Mouse (Mus musculus): Measurements from ENCODE around the gene Nxnl2. TPM values are rescaled to one million over a fixed set of nuclear protein-coding genes. Genes with fewer than 3 reads are reported as not detected.

Nxnl2 gene
- polyA plus RNA-seq, 1 experiment: 1.8 TPM

GRCm38 (mm10) chr13:51166711-51167110 lies 4.1 kb upstream of the Nxnl2 start:
- no peak overlapping the region for H3K4me3 ChIP-seq (ENCODE audit: control insufficient read depth, insufficient read depth, low read length)
- peaks cover 13% of the 10 kb centered on the region for H3K4me1 ChIP-seq (replicated peaks; ENCODE audit: control insufficient read depth, insufficient read depth, low read length)
- 82% methylated on average over 11 of the region's 11 CpGs for WGBS
- no peaks in the 10 kb centered on the region for H3K27me3 ChIP-seq (ENCODE audit: control insufficient read depth, insufficient read depth, low read length)
- H3K27ac ChIP-seq (ENCODE audit: control insufficient read depth, insufficient read depth, low read length): no peak overlapping the region
- H3K36me3 ChIP-seq (ENCODE audit: control insufficient read depth, insufficient read depth, low read length): no peaks in the 10 kb centered on the region
- DNase-seq: no peak
- TF ChIP-seq POLR2A (IDR thresholded peaks at IDR 0.05; ENCODE audit: control insufficient read depth, extremely low read depth, insufficient read depth, low read length, poor library complexity) (no peak), CTCF (IDR thresholded peaks at IDR 0.05; ENCODE audit: borderline replicate concordance, control insufficient read depth, extremely low read depth, insufficient read depth, low read length, poor library complexity) (no peak)

- no peak overlapping the region for H3K27ac ChIP-seq (ENCODE audit: control insufficient read depth, insufficient read depth, low read length)
- 34% methylated on average over 11 of the region's 11 CpGs for WGBS
- TF ChIP-seq CTCF (IDR thresholded peaks at IDR 0.05; ENCODE audit: borderline replicate concordance, control insufficient read depth, extremely low read depth, insufficient read depth, low read length, poor library complexity): no peak
- TF ChIP-seq POLR2A (IDR thresholded peaks at IDR 0.05; ENCODE audit: control insufficient read depth, extremely low read depth, insufficient read depth, low read length, poor library complexity): no peak
- no peaks in the 10 kb centered on the region for H3K27me3 ChIP-seq (ENCODE audit: control insufficient read depth, insufficient read depth, low read length)
- H3K36me3 ChIP-seq (ENCODE audit: control insufficient read depth, insufficient read depth, low read length): no peaks in the 10 kb centered on the region
- peaks cover 14% of the 10 kb centered on the region for H3K4me1 ChIP-seq (replicated peaks; ENCODE audit: control insufficient read depth, insufficient read depth, low read length)
- no peak for DNase-seq
- no peak overlapping the region for H3K4me3 ChIP-seq (ENCODE audit: control insufficient read depth, insufficient read depth, low read length)
These were observed 607 bp upstream of the Nxnl2 start for GRCm38 (mm10) chr13:51170215-51170614.

- TF ChIP-seq CTCF (IDR thresholded peaks at IDR 0.05; ENCODE audit: borderline replicate concordance, control insufficient read depth, extremely low read depth, insufficient read depth, low read length, poor library complexity) (no peak), POLR2A (IDR thresholded peaks at IDR 0.05; ENCODE audit: control insufficient read depth, extremely low read depth, insufficient read depth, low read length, poor library complexity) (no peak)
- Histone ChIP-seq H3K36me3 (ENCODE audit: control insufficient read depth, insufficient read depth, low read length) (no peaks in the 10 kb centered on the region), H3K4me3 (ENCODE audit: control insufficient read depth, insufficient read depth, low read length) (no peak overlapping the region), H3K4me1 (replicated peaks; ENCODE audit: control insufficient read depth, insufficient read depth, low read length) (peaks cover 14% of the 10 kb centered on the region), H3K27ac (ENCODE audit: control insufficient read depth, insufficient read depth, low read length) (no peak overlapping the region), H3K27me3 (ENCODE audit: control insufficient read depth, insufficient read depth, low read length) (no peaks in the 10 kb centered on the region)
- 97% methylated on average over 7 of the region's 7 CpGs for whole genome bisulfite sequencing
- DNase-seq: no peak
These were observed 1.8 kb downstream of the Nxnl2 start for GRCm38 (mm10) chr13:51172601-51173000.

- 94% methylated on average over 10 of the region's 10 CpGs for WGBS
- no peaks in the 10 kb centered on the region for H3K36me3 ChIP-seq (ENCODE audit: control insufficient read depth, insufficient read depth, low read length)
- no peak overlapping the region for H3K4me3 ChIP-seq (ENCODE audit: control insufficient read depth, insufficient read depth, low read length)
- no peaks in the 10 kb centered on the region for H3K27me3 ChIP-seq (ENCODE audit: control insufficient read depth, insufficient read depth, low read length)
- TF ChIP-seq POLR2A (IDR thresholded peaks at IDR 0.05; ENCODE audit: control insufficient read depth, extremely low read depth, insufficient read depth, low read length, poor library complexity) (no peak), CTCF (IDR thresholded peaks at IDR 0.05; ENCODE audit: borderline replicate concordance, control insufficient read depth, extremely low read depth, insufficient read depth, low read length, poor library complexity) (no peak)
- DNase-seq: no peak
- no peaks in the 10 kb centered on the region for H3K4me1 ChIP-seq (replicated peaks; ENCODE audit: control insufficient read depth, insufficient read depth, low read length)
- no peak overlapping the region for H3K27ac ChIP-seq (ENCODE audit: control insufficient read depth, insufficient read depth, low read length)
These were observed 8.1 kb downstream of the Nxnl2 start for GRCm38 (mm10) chr13:51178932-51179331.

- TF ChIP-seq POLR2A (IDR thresholded peaks at IDR 0.05; ENCODE audit: control insufficient read depth, extremely low read depth, insufficient read depth, low read length, poor library complexity) (no peak), CTCF (IDR thresholded peaks at IDR 0.05; ENCODE audit: borderline replicate concordance, control insufficient read depth, extremely low read depth, insufficient read depth, low read length, poor library complexity) (no peak)
- WGBS: 33% methylated on average over 3 of the region's 3 CpGs
- Histone ChIP-seq H3K36me3 (ENCODE audit: control insufficient read depth, insufficient read depth, low read length) (no peaks in the 10 kb centered on the region), H3K4me3 (ENCODE audit: control insufficient read depth, insufficient read depth, low read length) (no peak overlapping the region), H3K4me1 (replicated peaks; ENCODE audit: control insufficient read depth, insufficient read depth, low read length) (no peaks in the 10 kb centered on the region), H3K27ac (ENCODE audit: control insufficient read depth, insufficient read depth, low read length) (no peak overlapping the region), H3K27me3 (ENCODE audit: control insufficient read depth, insufficient read depth, low read length) (no peaks in the 10 kb centered on the region)
- DNase-seq: no peak
These were observed 8.5 kb downstream of the Nxnl2 start for GRCm38 (mm10) chr13:51179362-51179761.

- Histone ChIP-seq H3K4me3 (ENCODE audit: control insufficient read depth, insufficient read depth, low read length) (no peak overlapping the region), H3K27ac (ENCODE audit: control insufficient read depth, insufficient read depth, low read length) (no peak overlapping the region), H3K36me3 (ENCODE audit: control insufficient read depth, insufficient read depth, low read length) (no peaks in the 10 kb centered on the region), H3K4me1 (replicated peaks; ENCODE audit: control insufficient read depth, insufficient read depth, low read length) (no peaks in the 10 kb centered on the region), H3K27me3 (ENCODE audit: control insufficient read depth, insufficient read depth, low read length) (no peaks in the 10 kb centered on the region)
- 92% methylated on average over 7 of the region's 7 CpGs for WGBS
- no peak for TF ChIP-seq CTCF (IDR thresholded peaks at IDR 0.05; ENCODE audit: borderline replicate concordance, control insufficient read depth, extremely low read depth, insufficient read depth, low read length, poor library complexity)
- no peak for DNase-seq
These were observed 11.4 kb downstream of the Nxnl2 start for GRCm38 (mm10) chr13:51182236-51182635.

GRCm38 (mm10) chr13:51184896-51185295 lies 14.1 kb downstream of the Nxnl2 start:
- H3K27me3 ChIP-seq (ENCODE audit: control insufficient read depth, insufficient read depth, low read length): no peaks in the 10 kb centered on the region; the same call in 1 of the 2 replicates
- H3K4me1 ChIP-seq (replicated peaks; ENCODE audit: control insufficient read depth, insufficient read depth, low read length): no peaks in the 10 kb centered on the region
- WGBS: 89% methylated on average over 3 of the region's 3 CpGs
- no peak for DNase-seq
- H3K27ac ChIP-seq (ENCODE audit: control insufficient read depth, insufficient read depth, low read length): no peak overlapping the region
- no peaks in the 10 kb centered on the region for H3K36me3 ChIP-seq (ENCODE audit: control insufficient read depth, insufficient read depth, low read length)
- TF ChIP-seq CTCF (IDR thresholded peaks at IDR 0.05; ENCODE audit: borderline replicate concordance, control insufficient read depth, extremely low read depth, insufficient read depth, low read length, poor library complexity) (no peak), POLR2A (IDR thresholded peaks at IDR 0.05; ENCODE audit: control insufficient read depth, extremely low read depth, insufficient read depth, low read length, poor library complexity) (no peak)
- H3K4me3 ChIP-seq (ENCODE audit: control insufficient read depth, insufficient read depth, low read length): no peak overlapping the region

Measured in thymus, adult 2 months (tissue).